Mouse (Mus musculus): ENCODE data around the gene Sdf2.
A peak's percentile ranks its signal among the peaks of the same experiment; 100 is the strongest.

The Sdf2 gene

GRCm38 (mm10) chr11:78245627-78246317 lies at the start of gene Sdf2, which contains the start of gene Supt6:
Gene Sdf2, plus strand, starts transcription at chr11:78245746.
Gene Supt6, minus strand, starts transcription at chr11:78245987.
- peak; percentile 88 to 89 for DNase-seq

GRCm38 (mm10) chr11:78202372-78202771 lies 43.2 kb upstream of the Sdf2 start:
- DNase-seq: no peak

GRCm38 (mm10) chr11:78204287-78204686 lies 41.3 kb upstream of the Sdf2 start:
- no peak for DNase-seq

- no peak for DNase-seq
Observed at GRCm38 (mm10) chr11:78205361-78206206, 40.0 kb upstream of the Sdf2 start.

GRCm38 (mm10) chr11:78207190-78207589 lies 38.4 kb upstream of the Sdf2 start:
- DNase-seq: no peak

- no peak for DNase-seq
Observed at GRCm38 (mm10) chr11:78209886-78210285, 35.7 kb upstream of the Sdf2 start.

- DNase-seq: no peak
Observed at GRCm38 (mm10) chr11:78210615-78211014, 34.9 kb upstream of the Sdf2 start.

GRCm38 (mm10) chr11:78211513-78211912 lies 34.0 kb upstream of the Sdf2 start:
- DNase-seq: no peak

GRCm38 (mm10) chr11:78213086-78213817 lies 32.3 kb upstream of the Sdf2 start:
- peak; percentile 51 to 58 for DNase-seq

GRCm38 (mm10) chr11:78215709-78216317 lies 29.7 kb upstream of the Sdf2 start:
- DNase-seq: no peak

- no peak for DNase-seq
Observed at GRCm38 (mm10) chr11:78223586-78223985, 22.0 kb upstream of the Sdf2 start.

GRCm38 (mm10) chr11:78231518-78231917 lies 14.0 kb upstream of the Sdf2 start:
- DNase-seq: no peak

GRCm38 (mm10) chr11:78240193-78240857 lies 5.2 kb upstream of the Sdf2 start:
- DNase-seq: no peak

GRCm38 (mm10) chr11:78245261-78245626 lies 302 bp upstream of the Sdf2 start:
- DNase-seq: no peak

GRCm38 (mm10) chr11:78246318-78247011 lies 919 bp downstream of the Sdf2 start:
- no peak for DNase-seq

GRCm38 (mm10) chr11:78247012-78247348 lies 1.4 kb downstream of the Sdf2 start:
- no peak for DNase-seq

- DNase-seq: peak; percentile 27 to 33
Observed at GRCm38 (mm10) chr11:78247727-78248140, 2.2 kb downstream of the Sdf2 start.

GRCm38 (mm10) chr11:78256618-78257017 lies 11.1 kb downstream of the Sdf2 start:
- DNase-seq: no peak

GRCm38 (mm10) chr11:78260489-78261258 lies 15.1 kb downstream of the Sdf2 start:
- DNase-seq: no peak

GRCm38 (mm10) chr11:78261380-78262352 lies 16.1 kb downstream of the Sdf2 start, which contains the start of gene 2610507B11Rik:
Gene 2610507B11Rik, plus strand, starts transcription at chr11:78261752.
- DNase-seq: peak; percentile 93 to 95
